Mouse (Mus musculus) neural tube, embryonic 14.5 days (tissue): ENCODE measurements around the gene Zfp266. TPM values are rescaled to one million over a fixed set of nuclear protein-coding genes. Genes with fewer than 3 reads are reported as not detected.
A peak's percentile ranks its signal among the peaks of the same experiment; 100 is the strongest.

ENCODE experiments used
- ATAC-seq: fragments of 200-750 bp; cut with Nextera tagmentation; 2 replicates; pipeline ENCODE4 v1.8.0; 2017; ENCODE audit warnings: low read depth, mild to moderate bottlenecking, moderate TSS enrichment, moderate library complexity
- H3K27ac ChIP-seq: fragments of 300-500 bp; sonication (generic); 2 replicates; pipeline ENCODE4 v1.5.1; 2014; ENCODE audit warnings: low read depth, mild to moderate bottlenecking, control low read depth, low read length, moderate library complexity, mixed read lengths
- H3K27me3 ChIP-seq: fragments of 300-500 bp; sonication (generic); 2 replicates; pipeline ENCODE4 v1.6.1; 2014; ENCODE audit warnings: low read length; ENCODE audit not compliant: control insufficient read depth, insufficient read depth
- H3K36me3 ChIP-seq: fragments of 300-500 bp; sonication (generic); 2 replicates; pipeline ENCODE4 v1.6.1; 2014; ENCODE audit warnings: low read length, mixed read lengths; ENCODE audit not compliant: control insufficient read depth, insufficient read depth
- H3K4me1 ChIP-seq: fragments of 300-500 bp; sonication (generic); 2 replicates; pipeline ENCODE4 v1.6.1; 2014; ENCODE audit warnings: low read length; ENCODE audit not compliant: control insufficient read depth, insufficient read depth
- H3K4me2 ChIP-seq: fragments of 300-500 bp; sonication (generic); 2 replicates; pipeline ENCODE4 v1.6.1; 2014; ENCODE audit warnings: mild to moderate bottlenecking, low read depth, low read length, control low read depth
- H3K4me3 ChIP-seq: fragments of 300-500 bp; sonication (generic); 2 replicates; pipeline ENCODE4 v1.5.1; 2014; ENCODE audit warnings: low read depth, low read length, control low read depth, mixed read lengths
- H3K9ac ChIP-seq: fragments of 300-500 bp; sonication (generic); replicated peaks from 2 replicates; pipeline ENCODE4 v1.6.1; 2014; ENCODE audit warnings: low read depth, mild to moderate bottlenecking, control low read depth, low read length, mixed read lengths
- H3K9me3 ChIP-seq: fragments of 300-500 bp; sonication (generic); 2 replicates; pipeline ENCODE4 v1.6.1; 2016; ENCODE audit warnings: low read length; ENCODE audit not compliant: control insufficient read depth
- WGBS: fragments of 180-500 bp; shearing (Covaris S2); extraction: QIAGEN DNeasy Blood & Tissue Kit; methylation state at CpG from one replicate; pipeline ENCODE4 v1.1.7; 2014; 5-methylcytosine and 5-hydroxymethylcytosine counted together
- polyA plus RNA-seq: library from polyadenylated mRNA; unstranded; fragments of >200 nt; fragmentation: Nextera tagmentation; extraction: Ambion mirVana; gene quantifications from 2 replicates; pipeline ENCODE4 v1.2.1, GENCODE M21; 2014

Gene Zfp266
- polyA plus RNA-seq, 1 experiment from 2014 or later = 88.0 TPM

GRCm38 (mm10) chr9:20466761-20467442 lies 54.3 kb downstream of the Zfp266 start:
- Histone ChIP-seq H3K36me3 (peaks cover 30% of the 10 kb centered on the region), H3K27me3 (no peaks in the 10 kb centered on the region), H3K4me2 (no peak overlapping the region), H3K9ac (no peak overlapping the region), H3K4me3 (no peak overlapping the region), H3K27ac (no peak overlapping the region), H3K9me3 (no peaks in the 10 kb centered on the region), H3K4me1 (no peaks in the 10 kb centered on the region)
- WGBS = 57% methylated on average over 7 of the region's 7 CpGs
- peak; percentile 83 for ATAC-seq

GRCm38 (mm10) chr9:20459377-20460317 lies 61.6 kb downstream of the Zfp266 start, which contains the start of gene Zfp26:
TSS of gene Zfp26 (minus strand) at chr9:20460162.
- Histone ChIP-seq H3K9me3 (no peaks in the 10 kb centered on the region), H3K27me3 (no peaks in the 10 kb centered on the region), H3K27ac (peak within 1 kb of the TSS; percentile 55), H3K9ac (peak within 1 kb of the TSS; percentile 61), H3K36me3 (peaks cover 5% of the 10 kb centered on the region; the same call in 1 of the 2 replicates), H3K4me1 (peaks cover 10% of the 10 kb centered on the region), H3K4me2 (peak within 1 kb of the TSS; percentile 86), H3K4me3 (peak within 1 kb of the TSS; percentile 52)
- WGBS = under 1% methylated on average over 48 of the region's 48 CpGs
- peak; percentile 93 for ATAC-seq

GRCm38 (mm10) chr9:20453647-20454046 lies 67.6 kb downstream of the Zfp266 start:
- WGBS = 90% methylated on average over 4 of the region's 4 CpGs
- Histone ChIP-seq H3K27me3 (no peaks in the 10 kb centered on the region), H3K9me3 (no peaks in the 10 kb centered on the region), H3K4me1 (peaks cover 6% of the 10 kb centered on the region; the same call in 1 of the 2 replicates), H3K9ac (no peak overlapping the region), H3K4me2 (no peak overlapping the region), H3K27ac (no peak overlapping the region), H3K36me3 (peaks cover 10% of the 10 kb centered on the region; the same call in 1 of the 2 replicates), H3K4me3 (no peak overlapping the region)
- ATAC-seq = no peak

- Histone ChIP-seq H3K4me2 (no peak overlapping the region), H3K9ac (no peak overlapping the region), H3K27ac (no peak overlapping the region), H3K27me3 (no peaks in the 10 kb centered on the region), H3K9me3 (no peaks in the 10 kb centered on the region), H3K4me1 (no peaks in the 10 kb centered on the region), H3K36me3 (peaks cover 13% of the 10 kb centered on the region), H3K4me3 (no peak overlapping the region)
- ATAC-seq = no peak
- 100% methylated on average over 1 of the region's 1 CpGs for WGBS
These were observed 69.7 kb downstream of the Zfp266 start for GRCm38 (mm10) chr9:20451493-20451892.

Other genes starting within 250 kb of the Zfp266 start
- not detected in 2 replicates for gene Olfr39, start 239.1 kb downstream of the Zfp266 start, polyA plus RNA-seq
- not detected in 2 replicates for gene Olfr873, start 222.9 kb downstream of the Zfp266 start, polyA plus RNA-seq
- 0.13 TPM in 1 of 2 replicates, not detected in the other for gene Olfr18, start 185.3 kb downstream of the Zfp266 start, polyA plus RNA-seq
- 38.6 and 43.5 TPM in 2 replicates for gene Zfp560, start 136.2 kb downstream of the Zfp266 start, polyA plus RNA-seq
- gene Zfp26, start 61.3 kb downstream of the Zfp266 start, polyA plus RNA-seq = 22.5 and 26.1 TPM in 2 replicates
- gene Zfp426, start 28.7 kb downstream of the Zfp266 start, polyA plus RNA-seq = 38.9 and 39.8 TPM in 2 replicates
- gene Zfp846, start 59.9 kb upstream of the Zfp266 start, polyA plus RNA-seq = 53.3 and 65.2 TPM in 2 replicates
- 464 and 488 TPM in 2 replicates for gene Ubl5, start 121.5 kb upstream of the Zfp266 start, polyA plus RNA-seq
- gene Fbxl12, start 123.3 kb upstream of the Zfp266 start, polyA plus RNA-seq = 9.6 and 10.6 TPM in 2 replicates
- 61.1 and 68.8 TPM in 2 replicates for gene Pin1, start 130.7 kb upstream of the Zfp266 start, polyA plus RNA-seq
- gene Olfm2, start 224.9 kb upstream of the Zfp266 start, polyA plus RNA-seq = 155 and 202 TPM in 2 replicates